Mouse (Mus musculus): Measurements from ENCODE around the gene Macrod2. TPM values are rescaled to one million over a fixed set of nuclear protein-coding genes. Genes with fewer than 3 reads are reported as not detected.

The Macrod2 gene
- polyA plus RNA-seq, 1 experiment from 2014 or later: 25.7 TPM

DNA sequence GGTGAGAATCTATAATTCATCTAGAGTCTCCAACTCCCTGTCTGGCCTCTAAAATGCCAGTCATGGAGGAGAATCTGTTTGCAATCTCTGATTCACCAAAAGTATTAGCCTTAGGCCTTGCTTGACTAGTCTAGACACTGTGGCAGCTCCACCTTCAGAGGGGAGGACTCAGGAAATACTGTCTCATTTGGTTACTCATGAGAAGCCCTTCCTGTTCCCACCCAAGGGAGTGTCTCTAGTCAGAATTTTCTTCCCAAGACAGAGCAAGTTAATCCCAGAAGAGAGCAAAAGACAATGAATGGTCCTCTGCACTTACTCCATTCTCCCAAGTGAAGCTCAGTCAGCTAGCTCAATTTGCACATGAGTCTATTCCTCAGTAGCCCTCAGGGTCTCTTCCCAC lies 871.5 kb downstream of the Macrod2 start:
- no peak overlapping the region for H3K4me2 ChIP-seq (replicated peaks; ENCODE audit: low read depth)
- H3K4me1 ChIP-seq (replicated peaks; ENCODE audit: control insufficient read depth, insufficient read depth, low read length): no peaks in the 10 kb centered on the region
- no peak overlapping the region for H3K4me3 ChIP-seq (ENCODE audit: low read depth, low read length)
- H3K36me3 ChIP-seq (ENCODE audit: control insufficient read depth, insufficient read depth): no peaks in the 10 kb centered on the region
- no peak for TF ChIP-seq CTCF (IDR thresholded peaks at IDR 0.05; ENCODE audit: low read depth)
- H3K9me3 ChIP-seq (ENCODE audit: control insufficient read depth): no peaks in the 10 kb centered on the region
- no peak overlapping the region for H3K9ac ChIP-seq (ENCODE audit: low read depth, low read length)
- no peak for ATAC-seq
- no peaks in the 10 kb centered on the region for H3K27me3 ChIP-seq (replicated peaks; ENCODE audit: control insufficient read depth, insufficient read depth, low read length)
- no peak overlapping the region for H3K27ac ChIP-seq (ENCODE audit: low read depth, low read length)

DNA sequence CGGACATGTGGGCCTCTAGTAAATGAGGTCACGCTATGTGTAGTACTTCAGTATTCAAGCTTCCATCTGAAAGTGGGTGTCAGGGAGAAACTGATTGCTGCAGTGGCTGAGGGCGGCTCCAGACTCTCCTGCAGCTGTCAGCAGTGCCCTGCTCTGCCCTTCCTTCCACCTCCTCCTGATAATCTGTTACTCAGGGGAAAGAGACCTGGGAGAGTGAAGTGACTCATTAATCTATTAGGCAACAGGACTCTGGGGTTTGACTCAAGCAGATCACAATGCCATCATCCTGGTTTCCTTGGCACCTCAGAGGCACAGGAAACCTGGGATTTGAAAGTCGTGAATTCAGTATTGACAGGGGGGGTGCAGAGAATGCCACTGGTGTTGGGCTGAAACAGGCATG lies 876.4 kb downstream of the Macrod2 start:
- WGBS: 57% methylated on average over 4 of the region's 4 CpGs
- TF ChIP-seq CTCF (IDR thresholded peaks at IDR 0.05; ENCODE audit: low read depth): no peak
- Histone ChIP-seq H3K36me3 (ENCODE audit: control insufficient read depth, insufficient read depth) (no peaks in the 10 kb centered on the region), H3K9me3 (ENCODE audit: control insufficient read depth) (no peaks in the 10 kb centered on the region), H3K4me1 (replicated peaks; ENCODE audit: control insufficient read depth, insufficient read depth, low read length) (no peaks in the 10 kb centered on the region), H3K4me3 (ENCODE audit: low read depth, low read length) (no peak overlapping the region), H3K27ac (ENCODE audit: low read depth, low read length) (no peak overlapping the region), H3K9ac (ENCODE audit: low read depth, low read length) (no peak overlapping the region), H3K4me2 (replicated peaks; ENCODE audit: low read depth) (no peak overlapping the region), H3K27me3 (replicated peaks; ENCODE audit: control insufficient read depth, insufficient read depth, low read length) (no peaks in the 10 kb centered on the region)
- peak; percentile 90 for ATAC-seq

DNA sequence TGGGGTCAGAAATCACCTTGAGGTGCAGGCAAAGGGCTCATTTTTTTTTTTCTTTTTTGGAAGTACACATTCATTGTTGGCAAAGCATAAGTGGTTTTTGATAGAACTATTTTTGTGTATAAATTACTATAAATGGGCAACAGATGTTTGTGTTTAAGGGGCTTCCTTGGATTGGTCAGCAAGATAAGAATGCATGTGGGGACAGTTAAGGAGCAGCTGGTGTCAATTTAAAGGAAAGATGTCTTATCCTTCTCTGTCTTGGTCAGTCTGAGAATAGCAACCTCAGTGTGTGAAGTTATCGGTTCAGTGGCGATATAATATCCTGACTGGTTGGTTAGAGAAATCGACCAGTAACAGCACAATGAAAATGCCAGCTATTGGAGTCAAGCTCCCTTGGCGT lies 877.9 kb downstream of the Macrod2 start:
- no peaks in the 10 kb centered on the region for H3K36me3 ChIP-seq (ENCODE audit: control insufficient read depth, insufficient read depth)
- H3K27ac ChIP-seq (ENCODE audit: low read depth, low read length): no peak overlapping the region
- no peak overlapping the region for H3K4me2 ChIP-seq (replicated peaks; ENCODE audit: low read depth)
- no peaks in the 10 kb centered on the region for H3K4me1 ChIP-seq (replicated peaks; ENCODE audit: control insufficient read depth, insufficient read depth, low read length)
- no peak overlapping the region for H3K9ac ChIP-seq (ENCODE audit: low read depth, low read length)
- no peaks in the 10 kb centered on the region for H3K27me3 ChIP-seq (replicated peaks; ENCODE audit: control insufficient read depth, insufficient read depth, low read length)
- ATAC-seq: no peak
- H3K9me3 ChIP-seq (ENCODE audit: control insufficient read depth): no peaks in the 10 kb centered on the region
- no peak overlapping the region for H3K4me3 ChIP-seq (ENCODE audit: low read depth, low read length)
- 93% methylated on average over 4 of the region's 4 CpGs for WGBS
- no peak for TF ChIP-seq CTCF (IDR thresholded peaks at IDR 0.05; ENCODE audit: low read depth)

GRCm38 (mm10) chr2:141274262-141274661 lies 879.2 kb downstream of the Macrod2 start:
- H3K36me3 ChIP-seq (ENCODE audit: control insufficient read depth, insufficient read depth): no peaks in the 10 kb centered on the region
- 77% methylated on average over 2 of the region's 2 CpGs for WGBS

DNA sequence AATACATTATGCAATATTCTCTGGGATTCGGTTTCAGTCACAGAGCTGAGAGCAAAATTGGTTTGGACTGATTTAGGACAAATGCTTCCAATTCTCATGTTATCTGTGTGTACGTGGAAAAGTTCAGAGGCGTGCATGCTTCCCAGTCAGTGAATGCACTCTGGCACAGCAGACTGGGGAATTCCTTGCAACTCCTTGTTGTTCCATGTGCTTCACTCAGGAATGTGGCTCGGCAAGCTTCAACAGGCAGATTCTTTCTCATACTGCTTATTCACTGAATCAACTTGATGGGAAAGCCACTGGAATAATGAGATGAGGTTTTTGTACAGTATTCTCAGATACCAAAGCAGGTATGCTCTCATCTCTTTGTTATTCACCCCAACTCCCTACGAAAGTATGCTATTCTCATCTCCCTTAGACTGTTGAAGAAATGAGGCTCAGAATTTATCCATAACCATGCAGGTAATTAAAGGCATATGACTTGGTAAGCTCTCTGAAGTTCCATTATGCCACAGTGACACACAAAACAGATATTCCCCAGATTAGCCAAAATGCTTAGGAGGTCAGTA lies 884.1 kb downstream of the Macrod2 start:
- Histone ChIP-seq H3K36me3 (ENCODE audit: control insufficient read depth, insufficient read depth) (no peaks in the 10 kb centered on the region), H3K4me2 (replicated peaks; ENCODE audit: low read depth) (no peak overlapping the region), H3K9me3 (ENCODE audit: control insufficient read depth) (no peaks in the 10 kb centered on the region), H3K27me3 (replicated peaks; ENCODE audit: control insufficient read depth, insufficient read depth, low read length) (no peaks in the 10 kb centered on the region), H3K4me1 (replicated peaks; ENCODE audit: control insufficient read depth, insufficient read depth, low read length) (no peaks in the 10 kb centered on the region), H3K4me3 (ENCODE audit: low read depth, low read length) (no peak overlapping the region), H3K27ac (ENCODE audit: low read depth, low read length) (no peak overlapping the region), H3K9ac (ENCODE audit: low read depth, low read length) (no peak overlapping the region)
- WGBS: 32% methylated on average over 5 of the region's 5 CpGs
- no peak for TF ChIP-seq CTCF (IDR thresholded peaks at IDR 0.05; ENCODE audit: low read depth)
- no peak for ATAC-seq

More at GRCm38 (mm10) chr2:141274262-141274661, 879.2 kb downstream of the Macrod2 start:
- Histone ChIP-seq H3K4me1 (replicated peaks; ENCODE audit: control insufficient read depth, insufficient read depth, low read length) (no peaks in the 10 kb centered on the region), H3K4me3 (ENCODE audit: low read depth, low read length) (no peak overlapping the region), H3K27ac (ENCODE audit: low read depth, low read length) (no peak overlapping the region), H3K9me3 (ENCODE audit: control insufficient read depth) (no peaks in the 10 kb centered on the region), H3K27me3 (replicated peaks; ENCODE audit: control insufficient read depth, insufficient read depth, low read length) (no peaks in the 10 kb centered on the region), H3K4me2 (replicated peaks; ENCODE audit: low read depth) (no peak overlapping the region), H3K9ac (ENCODE audit: low read depth, low read length) (no peak overlapping the region)
- no peak for ATAC-seq
- no peak for TF ChIP-seq CTCF (IDR thresholded peaks at IDR 0.05; ENCODE audit: low read depth)

DNA sequence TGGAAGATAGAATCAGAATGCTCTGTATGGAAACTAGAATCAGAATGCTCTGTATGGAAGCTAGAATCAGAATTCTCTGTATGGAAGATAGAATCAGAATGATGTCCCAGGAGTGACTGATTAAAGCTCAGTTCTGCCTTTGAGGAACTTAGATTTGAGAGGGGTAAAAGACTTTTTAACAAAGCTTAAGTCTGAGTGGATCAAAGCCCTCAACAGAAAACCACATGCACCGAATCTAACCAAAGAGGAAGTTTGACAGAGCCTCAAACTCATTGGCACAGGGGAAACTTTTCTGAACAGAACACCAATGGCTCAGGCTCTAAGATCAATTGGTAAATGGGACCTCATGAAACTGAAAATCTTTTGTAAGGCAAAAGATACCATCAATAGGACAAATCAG lies 885.7 kb downstream of the Macrod2 start:
- no peak overlapping the region for H3K27ac ChIP-seq (ENCODE audit: low read depth, low read length)
- no peak overlapping the region for H3K4me2 ChIP-seq (replicated peaks; ENCODE audit: low read depth)
- H3K4me1 ChIP-seq (replicated peaks; ENCODE audit: control insufficient read depth, insufficient read depth, low read length): no peaks in the 10 kb centered on the region
- 97% methylated on average over 1 of the region's 1 CpGs for WGBS
- no peak for TF ChIP-seq CTCF (IDR thresholded peaks at IDR 0.05; ENCODE audit: low read depth)
- H3K27me3 ChIP-seq (replicated peaks; ENCODE audit: control insufficient read depth, insufficient read depth, low read length): no peaks in the 10 kb centered on the region
- no peak for ATAC-seq
- no peak overlapping the region for H3K9ac ChIP-seq (ENCODE audit: low read depth, low read length)
- H3K9me3 ChIP-seq (ENCODE audit: control insufficient read depth): no peaks in the 10 kb centered on the region
- H3K36me3 ChIP-seq (ENCODE audit: control insufficient read depth, insufficient read depth): no peaks in the 10 kb centered on the region
- no peak overlapping the region for H3K4me3 ChIP-seq (ENCODE audit: low read depth, low read length)

Data from intestine, postnatal 0 days (tissue).